Mouse (Mus musculus) B cell, adult 2 months (primary cell): ENCODE measurements around the gene Cbx7.

Experiments
- DNase-seq, 2 experiments: peaks; one replicate each; pipeline ENCODE4 v3.0.0; 2022

Gene Cbx7

GRCm38 (mm10) chr15:79970940-79971339 is at the start of gene Cbx7:
Gene Cbx7 (minus strand): TSS chr15:79971119.
- no peak for DNase-seq

DNA sequence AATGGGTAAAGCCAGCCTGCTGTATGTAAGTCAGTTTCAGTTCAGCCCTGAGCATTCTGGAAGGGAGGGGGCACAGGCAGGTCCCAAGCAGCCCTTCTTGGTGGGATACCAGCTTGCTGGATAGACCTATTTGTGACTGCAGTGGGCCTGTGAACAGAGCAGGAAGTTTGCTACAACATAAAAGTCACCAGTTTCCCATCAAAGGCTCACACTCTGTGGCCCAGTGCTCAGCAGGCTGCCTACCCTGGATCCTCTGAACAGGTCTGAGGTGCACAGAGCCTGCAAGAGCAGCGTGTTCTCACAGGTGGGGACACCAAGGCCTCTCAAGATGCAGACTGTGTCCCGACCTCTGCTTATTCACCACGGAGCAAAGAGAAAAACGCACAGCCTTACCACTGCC is 49.6 kb upstream of the Cbx7 start:
- DNase-seq = no peak

- DNase-seq = no peak
Measured at GRCm38 (mm10) chr15:80019625-80020024, 48.7 kb upstream of the Cbx7 start.

GRCm38 (mm10) chr15:80019220-80019619 is 48.3 kb upstream of the Cbx7 start:
- DNase-seq = no peak

- DNase-seq = no peak
Measured at GRCm38 (mm10) chr15:80016563-80017301, 45.8 kb upstream of the Cbx7 start.

GRCm38 (mm10) chr15:80015211-80015952 is 44.5 kb upstream of the Cbx7 start:
- no peak for DNase-seq

DNA sequence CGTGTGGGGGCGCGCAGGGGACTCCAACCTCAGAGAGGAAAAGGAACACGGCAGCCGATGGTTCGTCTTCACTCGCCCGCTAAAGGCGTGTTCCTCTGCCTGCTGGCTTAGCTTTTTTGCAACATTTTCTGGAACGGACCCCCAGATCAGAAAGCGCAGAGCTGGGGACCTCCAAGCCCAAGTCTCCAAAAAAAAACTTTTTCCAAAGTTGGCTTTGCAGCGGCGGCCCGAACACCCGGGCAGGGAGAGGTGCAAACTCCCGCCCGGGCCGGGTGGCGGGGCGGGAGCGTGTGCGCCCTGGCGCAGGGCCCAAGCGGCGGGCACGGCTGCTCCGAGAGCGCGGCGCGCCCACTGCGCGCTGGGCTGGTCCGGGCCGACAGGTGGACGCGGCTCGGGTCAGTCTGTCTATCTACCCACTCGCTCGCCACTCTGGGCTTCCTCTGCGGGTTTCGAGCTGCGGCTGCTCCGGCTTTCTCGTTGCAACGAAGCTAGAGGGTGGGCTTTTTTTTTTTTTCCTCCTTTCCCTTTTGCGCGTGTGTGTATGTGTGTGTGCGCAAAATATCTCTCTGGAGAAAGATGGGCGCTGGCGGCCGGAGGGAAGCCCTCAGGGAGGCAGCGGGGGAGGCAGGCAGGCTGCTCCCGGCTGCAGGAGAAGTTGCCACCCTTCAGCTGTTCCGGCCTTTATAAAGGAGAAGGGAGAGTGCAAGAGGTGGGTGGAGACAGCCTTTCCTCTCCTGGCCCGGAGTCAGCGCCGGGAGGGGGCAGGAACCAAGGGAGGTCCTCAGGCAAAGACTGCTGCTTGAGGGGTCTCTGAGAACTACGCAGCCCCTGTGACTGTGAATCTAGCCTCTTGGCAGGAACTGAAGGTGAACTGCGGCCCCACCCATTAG is 43.6 kb upstream of the Cbx7 start, which contains the start of gene Pdgfb:
Pdgfb (minus strand) TSS at position 657 of the 890 bp plus-strand sequence.
- no peak for DNase-seq

DNA sequence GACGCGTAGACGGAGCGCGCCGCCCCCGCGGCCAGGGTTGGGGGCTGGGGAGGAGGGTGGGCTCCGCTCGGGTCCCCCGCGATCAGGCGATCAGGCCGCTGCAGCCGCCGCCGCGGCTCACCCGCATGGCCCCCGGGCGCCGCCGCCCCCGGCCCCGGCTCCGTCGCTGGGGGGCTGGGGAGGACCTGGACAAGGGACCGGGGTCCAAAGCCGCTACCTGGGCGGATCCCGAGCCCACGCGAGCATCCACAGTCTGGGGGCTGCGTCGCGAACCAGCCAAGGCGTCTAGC is 43.1 kb upstream of the Cbx7 start:
- no peak for DNase-seq

GRCm38 (mm10) chr15:80013256-80014030 is 42.5 kb upstream of the Cbx7 start:
- no peak for DNase-seq

DNA sequence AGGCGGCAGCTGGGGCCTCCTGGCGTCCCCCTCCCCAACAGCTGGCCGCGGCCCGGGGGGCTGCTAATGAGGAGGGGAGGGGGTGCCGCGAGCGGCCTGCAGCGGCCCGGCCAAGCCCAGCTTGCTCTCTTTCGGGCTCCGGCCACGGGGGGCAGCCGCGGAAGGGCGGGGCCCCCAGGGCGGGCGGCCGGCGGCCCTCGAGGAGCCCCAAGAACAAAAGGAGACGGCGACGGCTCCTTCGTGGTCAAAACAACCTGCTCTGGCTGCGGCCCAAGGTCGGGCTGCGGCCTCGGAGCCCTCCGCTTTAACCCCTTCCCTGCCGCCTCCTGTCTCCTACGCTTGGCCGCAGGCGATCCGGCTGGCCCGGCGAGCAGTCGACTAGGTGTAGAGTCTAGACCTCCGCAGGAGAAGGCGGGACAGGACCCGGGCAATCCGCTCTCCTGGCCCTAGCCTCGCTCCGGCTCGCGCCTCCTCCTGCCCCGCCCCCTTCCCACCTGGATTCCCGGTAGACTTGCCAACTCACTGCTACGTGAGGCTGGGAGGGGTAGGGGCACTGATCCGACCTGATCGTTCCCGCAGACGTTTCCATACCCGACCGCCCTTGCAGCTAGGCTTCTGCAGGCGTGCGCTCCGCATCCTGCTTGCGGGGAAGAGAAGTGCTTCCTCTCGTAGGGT is 41.7 kb upstream of the Cbx7 start:
- DNase-seq = no peak

GRCm38 (mm10) chr15:80011778-80012526 is 41.0 kb upstream of the Cbx7 start:
- no peak for DNase-seq

GRCm38 (mm10) chr15:80011194-80011593 is 40.3 kb upstream of the Cbx7 start:
- no peak for DNase-seq

DNA sequence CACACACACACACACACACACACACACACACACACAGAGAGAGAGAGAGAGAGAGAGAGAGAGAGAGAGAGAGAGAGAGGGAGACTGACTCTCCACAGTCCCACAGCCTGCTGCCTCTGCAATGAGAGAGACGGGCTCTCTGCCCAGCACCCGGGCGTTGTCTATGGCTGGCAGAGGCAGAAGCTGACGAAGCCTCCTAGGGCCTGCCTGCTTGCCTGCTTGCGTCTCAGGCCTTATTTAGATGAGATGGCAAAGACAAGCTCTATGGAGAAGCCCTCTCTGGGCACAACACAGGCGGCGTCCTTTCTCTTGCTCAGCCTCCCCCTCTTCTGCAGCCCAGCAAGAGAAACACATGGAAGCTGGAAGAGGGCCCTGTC is 39.3 kb upstream of the Cbx7 start:
- DNase-seq = no peak

GRCm38 (mm10) chr15:80009421-80010181 is 38.7 kb upstream of the Cbx7 start:
- no peak for DNase-seq

GRCm38 (mm10) chr15:80008461-80008860 is 37.5 kb upstream of the Cbx7 start:
- DNase-seq = no peak

DNA sequence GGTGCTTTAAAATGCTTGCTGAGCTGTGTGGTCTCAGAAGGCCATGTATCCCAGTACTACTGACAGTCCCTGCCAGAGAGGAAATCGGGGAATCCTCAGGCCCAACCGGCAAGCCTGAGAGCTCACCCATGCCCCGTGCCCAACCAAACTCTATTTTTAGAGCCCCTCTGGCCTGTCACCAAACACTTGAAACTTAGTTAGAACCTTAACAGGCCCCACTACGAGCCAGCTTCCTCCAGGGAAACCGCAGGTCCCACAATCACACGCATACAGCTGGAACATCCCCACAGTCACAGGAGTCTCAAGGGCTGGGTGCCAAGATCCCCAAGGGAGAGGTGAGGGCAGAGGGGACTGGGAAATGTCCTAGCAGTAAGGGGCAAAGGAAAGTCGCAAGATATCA is 35.2 kb upstream of the Cbx7 start:
- no peak for DNase-seq

DNA sequence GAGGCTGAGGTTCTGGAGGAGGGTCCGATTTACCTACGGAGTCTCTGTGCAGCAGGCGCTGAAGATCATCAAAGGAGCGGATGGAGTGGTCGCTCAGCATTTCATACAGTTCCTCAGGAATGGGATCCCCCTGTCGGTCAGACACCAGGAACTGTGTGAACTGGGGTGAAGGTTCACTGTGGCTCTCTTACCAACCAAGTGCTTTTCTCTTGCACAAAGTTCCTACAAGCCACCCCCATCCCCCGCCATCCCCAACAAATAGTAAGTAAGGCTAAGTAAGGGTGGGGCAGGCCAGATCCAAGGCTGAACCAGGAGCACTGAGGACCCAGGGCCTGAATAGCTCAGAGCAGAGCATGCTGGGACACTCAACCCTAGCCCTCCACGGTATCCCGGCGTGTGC is 34.5 kb upstream of the Cbx7 start:
- DNase-seq = no peak

DNA sequence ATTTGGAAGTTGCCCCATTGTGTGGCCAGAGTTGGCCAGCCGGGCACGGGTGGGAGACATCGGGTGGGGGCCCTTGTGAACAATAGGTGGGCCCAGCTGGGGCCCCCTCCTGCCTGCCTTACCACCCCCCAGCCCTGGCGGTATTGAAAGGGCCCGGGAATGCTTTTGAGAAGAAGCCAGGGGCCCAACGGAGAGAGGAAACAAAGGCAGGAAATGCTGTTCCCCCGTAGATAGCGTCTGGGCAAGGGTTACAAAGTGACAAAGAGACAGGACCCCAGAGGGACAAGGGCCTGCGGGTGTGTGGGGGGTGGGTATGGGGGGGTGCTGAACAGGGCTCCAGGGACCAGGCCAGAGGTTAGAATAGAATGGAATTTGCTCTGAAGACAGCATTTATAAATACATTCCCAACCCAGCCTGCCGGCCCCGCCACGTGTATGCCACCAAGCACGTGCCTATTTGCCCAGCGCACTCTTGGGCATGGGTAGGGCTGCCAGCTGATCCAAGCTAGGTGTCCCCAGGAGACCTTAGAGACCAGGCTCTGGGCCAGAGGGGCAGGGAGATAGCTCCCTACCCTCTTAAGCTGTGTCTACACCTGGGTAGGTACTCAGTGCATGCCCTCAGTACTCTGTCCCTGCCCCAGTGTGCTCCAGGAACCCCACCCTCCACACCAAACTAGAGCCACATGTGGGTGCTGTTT is 33.9 kb upstream of the Cbx7 start:
- no peak for DNase-seq

DNA sequence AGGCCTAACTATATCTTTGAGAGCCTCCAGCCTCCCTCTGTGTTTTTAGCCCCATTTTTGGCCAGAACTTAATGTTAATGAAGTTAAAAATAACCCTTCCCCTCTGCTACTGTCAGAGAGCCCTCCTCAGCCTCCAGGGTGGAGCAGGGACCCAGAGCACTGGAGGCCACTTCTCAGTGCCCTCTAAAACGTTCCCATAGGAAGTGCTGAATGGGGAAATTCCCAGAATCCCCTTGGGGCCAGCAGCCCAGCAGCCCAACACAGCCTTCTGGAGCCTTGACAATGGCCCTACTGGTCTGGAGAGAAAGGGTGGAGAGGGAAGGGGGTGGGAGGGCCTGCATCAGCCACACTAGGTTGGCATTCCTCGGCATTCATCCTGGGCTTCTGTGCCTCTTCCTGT is 32.7 kb upstream of the Cbx7 start:
- no peak for DNase-seq

DNA sequence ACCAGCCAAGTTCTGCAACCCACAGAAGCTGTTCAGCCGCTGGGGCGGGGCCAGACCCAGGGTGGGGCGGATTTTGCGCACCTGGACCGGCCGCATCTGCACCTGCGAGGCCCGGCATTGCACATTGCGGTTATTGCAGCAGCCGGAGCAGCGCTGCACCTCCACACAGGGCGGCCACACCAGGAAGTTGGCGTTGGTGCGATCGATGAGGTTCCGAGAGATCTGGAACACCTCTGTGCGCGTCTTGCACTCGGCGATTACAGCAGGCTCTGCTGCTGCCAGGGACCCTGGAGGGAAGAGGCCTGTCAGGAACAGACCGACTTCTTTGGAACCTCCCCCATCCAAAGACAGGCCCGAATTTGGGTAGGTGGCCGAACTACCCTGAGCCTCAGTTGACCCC is 30.7 kb upstream of the Cbx7 start:
- DNase-seq = no peak
